Mouse (Mus musculus) frontal cortex, postnatal 10 days (tissue): Measurements from ENCODE around the gene Frat1.
A peak's percentile ranks its signal among the peaks of the same experiment; 100 is the strongest.

Experiments used
- DNase-seq, 2 experiments: peaks; one replicate each; pipeline ENCODE4 v3.0.0; 2022; ENCODE audit warnings: low spot score in 2 of 2, mixed read lengths in 1 of 2

Gene Frat1

GRCm38 (mm10) chr19:41829381-41830105, at the start of gene Frat1:
Gene Frat1 (plus strand): TSS chr19:41829970.
- DNase-seq = peak; percentile 90 to 92

- DNase-seq = no peak
Measured at GRCm38 (mm10) chr19:41786896-41787295, 42.9 kb upstream of the Frat1 start.

GRCm38 (mm10) chr19:41789110-41789961, 40.4 kb upstream of the Frat1 start:
- no peak for DNase-seq

GRCm38 (mm10) chr19:41791384-41791783, 38.4 kb upstream of the Frat1 start:
- no peak for DNase-seq

- no peak for DNase-seq
Measured at GRCm38 (mm10) chr19:41792934-41793486, 36.8 kb upstream of the Frat1 start.

GRCm38 (mm10) chr19:41794017-41794416, 35.8 kb upstream of the Frat1 start:
- DNase-seq = no peak

- DNase-seq = no peak
Measured at GRCm38 (mm10) chr19:41794901-41795300, 34.9 kb upstream of the Frat1 start.

- no peak for DNase-seq
Measured at GRCm38 (mm10) chr19:41796148-41796760, 33.5 kb upstream of the Frat1 start.

GRCm38 (mm10) chr19:41796789-41797327, 32.9 kb upstream of the Frat1 start:
- DNase-seq = no peak

- DNase-seq = no peak
Measured at GRCm38 (mm10) chr19:41797536-41797935, 32.2 kb upstream of the Frat1 start.

GRCm38 (mm10) chr19:41800451-41800850, 29.3 kb upstream of the Frat1 start:
- DNase-seq = no peak

GRCm38 (mm10) chr19:41800986-41801741, 28.6 kb upstream of the Frat1 start:
- no peak for DNase-seq

- peak; percentile 87 to 92 for DNase-seq
Measured at GRCm38 (mm10) chr19:41801742-41802369, 27.9 kb upstream of the Frat1 start, which contains the start of gene Arhgap19. Gene Arhgap19 (minus strand): TSS chr19:41802047.

GRCm38 (mm10) chr19:41803322-41803721, 26.4 kb upstream of the Frat1 start:
- no peak for DNase-seq

- no peak for DNase-seq
Measured at GRCm38 (mm10) chr19:41805831-41806230, 23.9 kb upstream of the Frat1 start.

- no peak for DNase-seq
Measured at GRCm38 (mm10) chr19:41807497-41807896, 22.3 kb upstream of the Frat1 start.

- no peak for DNase-seq
Measured at GRCm38 (mm10) chr19:41808104-41808634, 21.6 kb upstream of the Frat1 start.

- no peak for DNase-seq
Measured at GRCm38 (mm10) chr19:41810074-41810473, 19.7 kb upstream of the Frat1 start.

GRCm38 (mm10) chr19:41812525-41812924, 17.2 kb upstream of the Frat1 start:
- DNase-seq = no peak

- no peak for DNase-seq
Measured at GRCm38 (mm10) chr19:41813374-41813773, 16.4 kb upstream of the Frat1 start.
